Mouse (Mus musculus) limb, embryonic 11.5 days (tissue): Measurements from ENCODE around the gene Sptb. TPM values are rescaled to one million over a fixed set of nuclear protein-coding genes. Genes with fewer than 3 reads are reported as not detected.

Experiments
- ATAC-seq: fragments of 200-750 bp; cut with Nextera tagmentation; 2 replicates; pipeline ENCODE4 v1.8.0; 2017; ENCODE audit warnings: low read depth; ENCODE audit not compliant: insufficient number of reproducible peaks, low FRiP score, low TSS enrichment
- DNase-seq: peaks from one replicate; pipeline ENCODE4 v3.0.0-alpha.2; 2015; ENCODE audit warnings: low spot score
- H3K27ac ChIP-seq: fragments of 300-500 bp; sonication (generic); replicated peaks from 2 replicates; pipeline ENCODE4 v1.5.1; 2014; ENCODE audit warnings: low read depth, mild to moderate bottlenecking, low read length
- H3K27me3 ChIP-seq: fragments of 300-500 bp; sonication (generic); 2 replicates; pipeline ENCODE4 v1.6.1; 2014; ENCODE audit warnings: mild to moderate bottlenecking, low read length, mixed read lengths; ENCODE audit not compliant: control insufficient read depth, insufficient read depth
- H3K36me3 ChIP-seq: fragments of 300-500 bp; sonication (generic); 2 replicates; pipeline ENCODE4 v1.6.1; 2014; ENCODE audit warnings: mild to moderate bottlenecking, low read length, moderate library complexity, mixed read lengths; ENCODE audit not compliant: control insufficient read depth, insufficient read depth
- H3K4me1 ChIP-seq: fragments of 300-500 bp; sonication (generic); 2 replicates; pipeline ENCODE4 v1.6.1; 2014; ENCODE audit warnings: low read length, mixed read lengths; ENCODE audit not compliant: control insufficient read depth, insufficient read depth
- H3K4me2 ChIP-seq: fragments of 300-500 bp; sonication (generic); 2 replicates; pipeline ENCODE4 v1.6.1; 2014; ENCODE audit warnings: low read depth, mild to moderate bottlenecking, moderate library complexity; ENCODE audit not compliant: severe bottlenecking
- H3K4me3 ChIP-seq: fragments of 300-500 bp; sonication (generic); 2 replicates; pipeline ENCODE4 v1.5.1; 2014; ENCODE audit warnings: low read depth, low read length
- H3K9ac ChIP-seq: fragments of 300-500 bp; sonication (generic); 2 replicates; pipeline ENCODE4 v1.6.1; 2014; ENCODE audit warnings: mild to moderate bottlenecking, low read length
- H3K9me3 ChIP-seq: fragments of 300-500 bp; sonication (generic); 2 replicates; pipeline ENCODE4 v1.6.1; 2016; ENCODE audit warnings: low read length; ENCODE audit not compliant: control insufficient read depth
- WGBS: fragments of 180-500 bp; shearing (Covaris S2); extraction: QIAGEN DNeasy Blood & Tissue Kit; methylation state at CpG from one replicate; pipeline ENCODE4 v1.1.7; 2014; 5-methylcytosine and 5-hydroxymethylcytosine counted together
- polyA plus RNA-seq: library from polyadenylated mRNA; unstranded; fragments of >200 nt; fragmentation: Nextera tagmentation; extraction: Ambion mirVana; gene quantifications from 2 replicates; pipeline ENCODE4 v1.2.1, GENCODE M21; 2014

Sptb gene
- polyA plus RNA-seq, 1 experiment from 2014 or later = 2.7 TPM

DNA sequence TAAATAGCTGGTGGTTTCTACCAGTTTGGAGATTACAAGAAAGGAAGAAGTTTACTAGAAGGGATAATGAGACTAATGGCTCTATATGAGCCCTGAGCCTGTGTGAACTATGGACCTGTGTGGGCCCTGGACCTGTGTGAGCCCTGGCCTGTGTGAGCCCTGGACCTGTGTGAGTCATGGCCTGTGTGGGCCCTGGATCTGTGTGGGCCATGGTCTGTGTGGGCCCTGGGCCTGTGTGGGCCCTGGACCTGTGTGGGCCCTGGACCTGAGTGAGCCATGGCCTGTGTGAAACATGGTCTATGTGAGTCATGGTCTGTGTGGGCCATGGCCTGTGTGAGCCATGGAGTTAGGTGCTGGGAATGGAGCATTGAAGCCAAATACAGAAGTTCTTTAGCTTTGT lies 28.4 kb downstream of the Sptb start:
- H3K4me2 ChIP-seq = no peak overlapping the region
- no peaks in the 10 kb centered on the region for H3K36me3 ChIP-seq
- ATAC-seq = no peak; the same call in 1 of the 2 replicates
- H3K27ac ChIP-seq = no peak overlapping the region
- H3K27me3 ChIP-seq = no peaks in the 10 kb centered on the region
- H3K4me3 ChIP-seq = no peak overlapping the region
- H3K9me3 ChIP-seq = no peaks in the 10 kb centered on the region
- H3K9ac ChIP-seq = no peak overlapping the region
- no peaks in the 10 kb centered on the region for H3K4me1 ChIP-seq
- no peak for DNase-seq

DNA sequence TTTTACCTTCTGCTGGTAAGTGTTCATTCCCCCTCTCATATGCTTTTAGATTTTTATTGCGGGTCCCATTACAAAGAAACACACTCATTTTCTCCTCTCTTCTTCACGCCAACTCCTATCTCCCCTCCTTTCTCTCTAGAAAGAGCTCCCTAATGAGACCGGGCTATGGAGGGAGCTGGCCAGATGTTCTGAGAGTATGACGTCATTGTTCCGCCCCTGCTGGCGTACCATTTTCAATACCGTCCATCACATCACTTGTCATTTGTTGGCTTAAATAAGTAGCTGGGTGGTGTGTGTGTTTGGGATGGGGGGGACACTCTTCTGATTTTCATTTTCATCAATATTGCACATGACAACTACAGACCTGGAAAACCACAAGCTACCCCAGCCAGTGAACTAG lies 33.3 kb downstream of the Sptb start:
- Histone ChIP-seq H3K4me1 (peaks cover 4% of the 10 kb centered on the region; the same call in 1 of the 2 replicates), H3K27ac (no peak overlapping the region), H3K4me2 (no peak overlapping the region), H3K36me3 (no peaks in the 10 kb centered on the region), H3K4me3 (no peak overlapping the region), H3K9me3 (no peaks in the 10 kb centered on the region), H3K9ac (no peak overlapping the region), H3K27me3 (no peaks in the 10 kb centered on the region)
- 62% methylated on average over 7 of the region's 7 CpGs for WGBS
- ATAC-seq = no peak
- DNase-seq = no peak

DNA sequence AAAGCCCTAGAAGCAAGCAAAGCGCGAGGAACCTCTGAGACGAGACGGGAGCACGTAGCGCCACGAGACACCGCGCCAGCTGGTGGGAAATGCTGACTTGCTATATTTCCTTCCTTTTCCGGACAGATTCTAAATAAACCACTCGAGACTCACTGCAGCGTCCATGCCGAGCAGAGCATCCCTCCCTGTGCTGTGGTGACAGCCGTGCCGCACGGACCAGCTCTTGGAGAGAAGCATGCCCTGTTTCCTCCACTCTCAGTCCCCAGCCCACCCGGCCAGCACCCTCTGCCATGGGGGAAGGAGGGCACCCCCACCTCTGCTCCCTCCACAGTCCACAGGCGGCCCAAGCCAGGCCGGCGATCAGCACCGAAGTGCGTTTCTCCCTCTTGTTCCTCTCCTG lies 33.9 kb downstream of the Sptb start:
- Histone ChIP-seq H3K4me1 (peaks cover 4% of the 10 kb centered on the region; the same call in 1 of the 2 replicates), H3K4me2 (no peak overlapping the region)
- no peak for ATAC-seq

DNA sequence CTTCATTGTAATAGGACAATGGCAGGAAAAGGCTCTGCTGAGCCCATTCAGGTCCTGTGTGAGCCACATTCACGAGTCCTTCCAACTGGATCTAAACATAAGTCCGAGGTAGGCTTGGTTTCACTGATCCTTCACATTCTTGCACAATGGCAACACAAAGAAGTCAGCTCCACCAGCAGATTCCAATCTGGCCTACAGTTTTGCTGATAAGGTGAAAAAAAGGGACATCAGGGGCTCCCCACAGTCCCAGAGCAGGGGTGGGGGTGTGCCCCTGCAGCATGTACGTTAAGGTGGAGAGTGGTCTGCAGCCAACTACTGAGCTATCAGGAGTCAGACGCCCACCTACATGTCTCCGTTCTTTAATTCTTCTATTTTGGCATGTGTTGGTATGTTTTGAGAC lies 35.0 kb downstream of the Sptb start:
- ATAC-seq = no peak
- Histone ChIP-seq H3K4me1 (peaks cover 4% of the 10 kb centered on the region; the same call in 1 of the 2 replicates), H3K27ac (no peak overlapping the region), H3K4me3 (no peak overlapping the region), H3K9me3 (no peaks in the 10 kb centered on the region), H3K36me3 (no peaks in the 10 kb centered on the region), H3K4me2 (no peak overlapping the region), H3K27me3 (no peaks in the 10 kb centered on the region), H3K9ac (no peak overlapping the region)
- DNase-seq = no peak
- 89% methylated on average over 5 of the region's 5 CpGs for WGBS

More for the DNA sequence above, 33.9 kb downstream of the Sptb start:
- WGBS = 94% methylated on average over 22 of the region's 22 CpGs
- H3K27me3 ChIP-seq = no peaks in the 10 kb centered on the region
- H3K27ac ChIP-seq = no peak overlapping the region
- no peak overlapping the region for H3K9ac ChIP-seq
- no peaks in the 10 kb centered on the region for H3K36me3 ChIP-seq
- no peak overlapping the region for H3K4me3 ChIP-seq
- no peaks in the 10 kb centered on the region for H3K9me3 ChIP-seq
- DNase-seq = no peak

DNA sequence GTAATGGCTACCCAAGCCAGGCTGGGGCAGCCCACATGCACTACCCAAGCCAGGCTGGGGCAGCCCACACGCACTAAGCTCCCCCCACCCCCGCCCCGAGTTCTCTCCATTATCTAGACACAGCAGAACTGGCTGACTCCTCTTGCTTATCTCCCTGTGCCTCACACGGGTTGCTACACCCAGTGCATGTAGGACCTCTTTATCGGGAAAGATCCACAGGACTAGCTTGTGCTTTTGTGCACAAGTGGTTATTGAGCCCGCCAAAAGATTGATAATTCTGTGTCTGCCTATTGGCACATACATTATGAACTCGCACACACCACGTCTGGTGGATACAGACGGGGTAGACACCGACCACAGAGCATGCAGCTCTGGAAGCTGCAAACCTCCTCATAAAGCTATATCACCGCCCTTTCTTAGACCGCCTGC lies 36.5 kb downstream of the Sptb start:
- WGBS = 84% methylated on average over 12 of the region's 12 CpGs
- H3K27ac ChIP-seq = no peak overlapping the region
- DNase-seq = no peak
- H3K4me1 ChIP-seq = peaks cover 4% of the 10 kb centered on the region; the same call in 1 of the 2 replicates
- no peaks in the 10 kb centered on the region for H3K27me3 ChIP-seq
- no peaks in the 10 kb centered on the region for H3K36me3 ChIP-seq
- no peak; the same call in 1 of the 2 replicates for ATAC-seq
- H3K4me3 ChIP-seq = no peak overlapping the region
- no peaks in the 10 kb centered on the region for H3K9me3 ChIP-seq
- no peak overlapping the region for H3K4me2 ChIP-seq
- no peak overlapping the region for H3K9ac ChIP-seq

DNA sequence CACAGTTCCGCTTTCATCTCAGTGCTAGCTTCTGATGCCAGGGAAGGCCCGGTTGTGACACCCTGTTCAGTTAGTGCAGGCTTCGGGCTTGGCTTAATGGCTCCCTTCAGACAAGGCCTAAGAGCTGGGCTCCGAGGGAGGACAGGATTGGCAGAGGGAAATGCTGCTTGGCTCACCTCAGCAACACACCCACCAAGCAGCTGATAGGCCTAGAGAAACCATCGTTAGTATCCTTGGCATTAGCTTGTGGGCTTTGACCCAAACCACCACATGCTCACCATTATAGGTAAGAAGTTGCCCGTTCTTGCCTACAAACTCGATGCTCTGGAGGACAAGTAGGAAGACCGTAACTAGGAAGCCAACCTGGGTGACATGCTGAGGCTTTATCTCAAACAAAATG lies 38.3 kb downstream of the Sptb start:
- H3K9me3 ChIP-seq = no peaks in the 10 kb centered on the region
- ATAC-seq = no peak
- H3K4me1 ChIP-seq = peaks cover 4% of the 10 kb centered on the region; the same call in 1 of the 2 replicates
- H3K27ac ChIP-seq = no peak overlapping the region
- H3K27me3 ChIP-seq = no peaks in the 10 kb centered on the region
- H3K4me3 ChIP-seq = no peak overlapping the region
- H3K4me2 ChIP-seq = no peak overlapping the region
- 83% methylated on average over 8 of the region's 8 CpGs for WGBS
- no peak overlapping the region for H3K9ac ChIP-seq
- H3K36me3 ChIP-seq = no peaks in the 10 kb centered on the region
- no peak for DNase-seq

DNA sequence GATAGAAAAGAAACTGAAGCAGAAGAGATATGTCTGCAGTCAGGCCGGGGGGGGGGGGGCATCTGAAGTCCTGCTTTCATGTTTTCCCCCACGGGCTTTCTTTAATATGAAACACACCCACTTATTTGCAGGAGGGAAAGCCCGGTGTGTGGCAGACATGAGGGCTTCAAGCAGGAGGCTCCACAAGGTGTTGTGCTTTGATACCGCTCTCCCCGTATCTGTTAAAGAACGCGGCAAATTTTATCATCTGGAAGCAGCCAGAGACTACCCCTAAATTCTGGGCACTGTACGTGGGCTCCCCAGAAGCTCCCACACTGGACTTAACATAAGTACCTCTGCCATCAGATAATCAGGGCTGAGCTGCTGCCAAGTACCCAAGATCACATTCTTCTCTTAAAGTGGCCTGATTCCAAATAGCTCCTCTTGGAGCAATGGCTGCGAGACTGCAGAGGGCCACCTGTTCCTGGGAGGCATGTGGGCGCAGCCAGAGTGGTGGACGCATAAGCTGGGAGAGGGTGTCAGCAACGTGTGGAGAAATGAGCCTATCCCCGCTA lies 39.7 kb downstream of the Sptb start:
- H3K9me3 ChIP-seq = no peaks in the 10 kb centered on the region
- WGBS = 62% methylated on average over 13 of the region's 13 CpGs
- DNase-seq = no peak
- H3K9ac ChIP-seq = no peak overlapping the region
- ATAC-seq = no peak
- H3K4me3 ChIP-seq = no peak overlapping the region
- no peak overlapping the region for H3K4me2 ChIP-seq
- no peaks in the 10 kb centered on the region for H3K27me3 ChIP-seq
- H3K27ac ChIP-seq = no peak overlapping the region
- H3K4me1 ChIP-seq = peaks cover 4% of the 10 kb centered on the region; the same call in 1 of the 2 replicates
- H3K36me3 ChIP-seq = no peaks in the 10 kb centered on the region

DNA sequence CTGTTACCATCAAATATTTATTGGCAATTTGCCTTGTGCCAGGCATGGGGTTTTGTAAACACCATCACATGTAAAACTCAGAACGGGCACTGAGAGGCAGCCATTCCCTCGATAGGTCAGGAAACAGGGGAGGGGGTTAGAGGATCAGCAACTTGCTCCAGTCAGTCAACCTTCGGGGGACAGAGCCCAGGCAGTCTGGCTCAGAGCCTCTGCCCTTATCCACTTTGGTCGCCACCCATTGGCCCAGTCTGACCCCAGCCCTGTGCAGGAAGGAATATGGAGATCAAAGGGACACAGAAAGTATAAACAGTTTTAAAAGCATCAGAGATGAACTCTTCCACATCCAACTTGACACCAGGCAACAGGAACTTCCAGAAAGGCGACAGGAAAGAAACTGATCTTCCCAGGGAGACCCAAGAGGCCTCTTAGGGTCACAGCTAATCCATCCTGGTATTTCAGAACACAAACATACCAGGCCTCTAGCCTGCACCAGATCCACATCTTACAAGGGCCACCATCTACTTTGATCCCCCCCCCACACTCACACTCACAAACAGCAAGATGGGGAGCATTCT lies 40.3 kb downstream of the Sptb start:
- no peak for ATAC-seq
- H3K9me3 ChIP-seq = no peaks in the 10 kb centered on the region
- H3K4me3 ChIP-seq = no peak overlapping the region
- peaks cover 4% of the 10 kb centered on the region; the same call in 1 of the 2 replicates for H3K4me1 ChIP-seq
- DNase-seq = no peak
- H3K36me3 ChIP-seq = no peaks in the 10 kb centered on the region
- no peak overlapping the region for H3K4me2 ChIP-seq
- H3K27me3 ChIP-seq = no peaks in the 10 kb centered on the region
- no peak overlapping the region for H3K27ac ChIP-seq
- WGBS = 12% methylated on average over 5 of the region's 5 CpGs
- no peak overlapping the region for H3K9ac ChIP-seq
